Mouse (Mus musculus): ENCODE results near the gene Gm10447. TPM values are rescaled to one million over a fixed set of nuclear protein-coding genes. Genes with fewer than 3 reads are reported as not detected.
"Not testable (repeated sequence)": the region's sequence is repeated elsewhere in the genome, so short reads cannot be mapped to it uniquely, and the experiment has no call there.

The Gm10447 gene
- total RNA-seq, 4 experiments from 2014 or later, result 0.21 to 0.50 (median 0.49) TPM; not detected in 1

GRCm38 (mm10) chr11:53446183-53446582 is 10.7 kb downstream of the Gm10447 start:
- no peak for DNase-seq (ENCODE audit: low spot score in 2 of 2)

GRCm38 (mm10) chr11:53445562-53445961 is 11.3 kb downstream of the Gm10447 start:
- DNase-seq (ENCODE audit: low spot score in 2 of 2), result no peak

- no peak for DNase-seq (ENCODE audit: low spot score in 2 of 2)
Observed at GRCm38 (mm10) chr11:53443861-53444260, 13.0 kb downstream of the Gm10447 start.

- no peak for DNase-seq (ENCODE audit: low spot score in 2 of 2)
Observed at GRCm38 (mm10) chr11:53441921-53442320, 15.0 kb downstream of the Gm10447 start.

- DNase-seq (ENCODE audit: low spot score in 2 of 2), result no peak
Observed at GRCm38 (mm10) chr11:53436338-53436737, 20.6 kb downstream of the Gm10447 start.

- no peak for DNase-seq (ENCODE audit: low spot score in 2 of 2)
Observed at GRCm38 (mm10) chr11:53435504-53435903, 21.4 kb downstream of the Gm10447 start.

- no peak for DNase-seq (ENCODE audit: low spot score in 2 of 2)
Observed at GRCm38 (mm10) chr11:53433057-53433456, 23.9 kb downstream of the Gm10447 start.

- no peak for DNase-seq (ENCODE audit: low spot score in 2 of 2)
Observed at GRCm38 (mm10) chr11:53431347-53432056, 25.4 kb downstream of the Gm10447 start.

- peak; percentile 99 to 100 for DNase-seq (ENCODE audit: low spot score in 2 of 2)
Observed at GRCm38 (mm10) chr11:53430670-53431346, 26.1 kb downstream of the Gm10447 start, which contains the start of the genes Uqcrq and Gdf9. Gene Uqcrq, minus strand, starts transcription at chr11:53430831. Gene Gdf9, plus strand, starts transcription at chr11:53431023.

- no peak for DNase-seq (ENCODE audit: low spot score in 2 of 2)
Observed at GRCm38 (mm10) chr11:53430300-53430669, 26.6 kb downstream of the Gm10447 start.

- no peak for DNase-seq (ENCODE audit: low spot score in 2 of 2)
Observed at GRCm38 (mm10) chr11:53429182-53429581, 27.7 kb downstream of the Gm10447 start.

- DNase-seq (ENCODE audit: low spot score in 2 of 2), result no peak
Observed at GRCm38 (mm10) chr11:53428716-53429057, 28.2 kb downstream of the Gm10447 start.

- no peak for DNase-seq (ENCODE audit: low spot score in 2 of 2)
Observed at GRCm38 (mm10) chr11:53427993-53428715, 28.8 kb downstream of the Gm10447 start.

- not testable (repeated sequence) for DNase-seq (ENCODE audit: low spot score in 2 of 2)
Observed at GRCm38 (mm10) chr11:53426914-53427313, 30.0 kb downstream of the Gm10447 start.

GRCm38 (mm10) chr11:53425711-53426255 is 31.1 kb downstream of the Gm10447 start:
- no peak for DNase-seq (ENCODE audit: low spot score in 2 of 2)

- no peak for DNase-seq (ENCODE audit: low spot score in 2 of 2)
Observed at GRCm38 (mm10) chr11:53425251-53425650, 31.7 kb downstream of the Gm10447 start.

GRCm38 (mm10) chr11:53424826-53425225 is 32.1 kb downstream of the Gm10447 start:
- DNase-seq (ENCODE audit: low spot score in 2 of 2), result no peak

GRCm38 (mm10) chr11:53423036-53423435 is 33.9 kb downstream of the Gm10447 start, which contains the start of gene Leap2:
Gene Leap2, minus strand, starts transcription at chr11:53423170.
- no peak for DNase-seq (ENCODE audit: low spot score in 2 of 2)

GRCm38 (mm10) chr11:53418048-53418447 is 38.9 kb downstream of the Gm10447 start:
- no peak for DNase-seq (ENCODE audit: low spot score in 2 of 2)

- DNase-seq (ENCODE audit: low spot score in 2 of 2), result no peak
Observed at GRCm38 (mm10) chr11:53413871-53414270, 43.0 kb downstream of the Gm10447 start.

GRCm38 (mm10) chr11:53411738-53412137 is 45.2 kb downstream of the Gm10447 start:
- DNase-seq (ENCODE audit: low spot score in 2 of 2), result no peak
